ENCODE assay signal across 21 mouse cellular contexts in the genomic region with DNA sequence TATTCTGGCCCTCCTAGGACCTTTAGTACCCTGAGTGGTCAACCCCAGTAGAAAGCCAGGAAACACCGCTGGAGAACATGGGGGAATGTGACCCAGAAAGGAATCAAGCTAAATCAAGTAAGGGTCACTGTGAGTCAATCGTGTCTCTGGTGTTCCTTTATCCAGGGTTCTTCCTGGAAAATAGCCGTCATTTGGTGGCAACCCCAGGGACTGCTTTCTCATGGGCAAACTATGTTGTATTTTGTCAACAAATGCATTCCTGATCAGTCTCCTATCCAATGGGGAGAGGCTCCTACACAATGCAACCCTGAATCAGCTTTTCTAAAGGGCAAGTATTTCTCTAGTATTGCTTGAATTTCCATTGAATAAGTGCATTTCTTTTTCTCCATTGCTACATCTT.
"Had no signal": no experiment of that assay in that cellular context is flagged by ENCODE, and none has a peak within 500 bp of the region (broad histone marks: within the 10 kb centered on the region; RNA-seq: fewer than 3 reads in every experiment).

No protein-coding gene starts in this region.

- H3K9ac ChIP-seq: heart, embryonic 12.5 days; hindbrain, embryonic 12.5 days; hindbrain, embryonic 14.5 days; limb, embryonic 12.5 days; liver, embryonic 13.5 days; liver, embryonic 15.5 days had no signal

- H3K36me3 ChIP-seq: heart, embryonic 10.5 days; heart, embryonic 12.5 days; hindbrain, embryonic 10.5 days; hindbrain, embryonic 12.5 days; limb, embryonic 10.5 days; limb, embryonic 12.5 days; liver, embryonic 13.5 days; liver, embryonic 15.5 days had no signal

- H3K4me2 ChIP-seq: heart, embryonic 12.5 days; hindbrain, embryonic 12.5 days; hindbrain, embryonic 14.5 days; limb, embryonic 12.5 days; liver, embryonic 11.5 days; liver, embryonic 13.5 days; liver, embryonic 15.5 days had no signal

- H3K4me3 ChIP-seq: gastrocnemius, adult 2 months; heart, embryonic 10.5 days; heart, embryonic 12.5 days; hindbrain, embryonic 10.5 days; hindbrain, embryonic 12.5 days; limb, embryonic 10.5 days; limb, embryonic 12.5 days; liver, embryonic 13.5 days; liver, embryonic 15.5 days had no signal

- DNase-seq: gastrocnemius, adult 2 months; gastrocnemius, postnatal 10 days; gastrocnemius, postnatal 25 days; heart, adult 18-20 months; kidney, adult 11 months; kidney, adult 2 months; layer of hippocampus, adult 9-11 months; layer of hippocampus, postnatal 36 days; liver; liver, embryonic 13.5 days had no signal

- H3K27ac ChIP-seq: gastrocnemius, adult 2 months; heart, embryonic 10.5 days; hindbrain, embryonic 10.5 days; hindbrain, embryonic 12.5 days; hindbrain, embryonic 14.5 days; hindbrain, postnatal 0 days; limb, embryonic 10.5 days; limb, embryonic 12.5 days; liver, embryonic 13.5 days; liver, embryonic 15.5 days had no signal

- H3K9me3 ChIP-seq: heart, embryonic 10.5 days; hindbrain, embryonic 12.5 days; limb, embryonic 10.5 days; limb, embryonic 12.5 days; liver, embryonic 13.5 days; liver, embryonic 15.5 days had no signal

- H3K27me3 ChIP-seq: heart, embryonic 12.5 days; hindbrain, embryonic 12.5 days; limb, embryonic 12.5 days; liver, embryonic 13.5 days; liver, embryonic 15.5 days had no signal

- ATAC-seq: hindbrain, postnatal 0 days; intestine, embryonic 16.5 days had no signal

- H3K4me1 ChIP-seq: heart, embryonic 10.5 days; heart, embryonic 12.5 days; hindbrain, embryonic 10.5 days; hindbrain, embryonic 12.5 days; limb, embryonic 10.5 days; limb, embryonic 12.5 days; liver, embryonic 15.5 days had no signal
